Mouse (Mus musculus) layer of hippocampus, postnatal 36 days (tissue): ENCODE results near the gene Apopt1. TPM values are rescaled to one million over a fixed set of nuclear protein-coding genes. Genes with fewer than 3 reads are reported as not detected.

Source experiments
- DNase-seq, 2 experiments: peaks; one replicate each; pipeline ENCODE4 v3.0.0; 2022
- total RNA-seq, 2 experiments: library from RNA; stranded (reverse); gene quantifications; 2 replicates each; pipeline ENCODE4 v1.2.3; 2021

The Apopt1 gene
- total RNA-seq, 2 experiments from 2014 or later = 35.7 to 37.9 TPM

- no peak for DNase-seq
Observed at GRCm38 (mm10) chr12:111681305-111681704, 31.8 kb upstream of the Apopt1 start.

- DNase-seq = no peak
Observed at GRCm38 (mm10) chr12:111682003-111682402, 31.1 kb upstream of the Apopt1 start.

- DNase-seq = no peak
Observed at GRCm38 (mm10) chr12:111682806-111683205, 30.3 kb upstream of the Apopt1 start.

GRCm38 (mm10) chr12:111686390-111686789 lies 26.7 kb upstream of the Apopt1 start:
- no peak for DNase-seq

- DNase-seq = peak in 1 of 2 experiments; percentile 63
Observed at GRCm38 (mm10) chr12:111687350-111688068, 25.6 kb upstream of the Apopt1 start.

- DNase-seq = no peak
Observed at GRCm38 (mm10) chr12:111688069-111688428, 25.0 kb upstream of the Apopt1 start.

GRCm38 (mm10) chr12:111689426-111689825 lies 23.6 kb upstream of the Apopt1 start:
- no peak for DNase-seq

- no peak for DNase-seq
Observed at GRCm38 (mm10) chr12:111691346-111691872, 21.7 kb upstream of the Apopt1 start.

- DNase-seq = no peak
Observed at GRCm38 (mm10) chr12:111692899-111693298, 20.2 kb upstream of the Apopt1 start.

- peak in 1 of 2 experiments; percentile 86 for DNase-seq
Observed at GRCm38 (mm10) chr12:111693341-111694270, 19.5 kb upstream of the Apopt1 start.

GRCm38 (mm10) chr12:111694271-111694781 lies 18.7 kb upstream of the Apopt1 start:
- DNase-seq = no peak

GRCm38 (mm10) chr12:111694880-111695804 lies 17.9 kb upstream of the Apopt1 start:
- DNase-seq = peak in 1 of 2 experiments; percentile 63

GRCm38 (mm10) chr12:111696239-111696638 lies 16.8 kb upstream of the Apopt1 start:
- DNase-seq = peak; percentile 67 to 71

GRCm38 (mm10) chr12:111697708-111698107 lies 15.4 kb upstream of the Apopt1 start:
- DNase-seq = no peak

GRCm38 (mm10) chr12:111698346-111698913 lies 14.6 kb upstream of the Apopt1 start:
- DNase-seq = no peak

GRCm38 (mm10) chr12:111699542-111699941 lies 13.5 kb upstream of the Apopt1 start:
- no peak for DNase-seq

GRCm38 (mm10) chr12:111700920-111701458 lies 12.1 kb upstream of the Apopt1 start:
- no peak for DNase-seq

- no peak for DNase-seq
Observed at GRCm38 (mm10) chr12:111703301-111703700, 9.8 kb upstream of the Apopt1 start.

GRCm38 (mm10) chr12:111704609-111705008 lies 8.5 kb upstream of the Apopt1 start:
- DNase-seq = no peak

- no peak for DNase-seq
Observed at GRCm38 (mm10) chr12:111705186-111705973, 7.7 kb upstream of the Apopt1 start.
